Mouse (Mus musculus) layer of hippocampus, postnatal 25 days (tissue): ENCODE data around the gene Vmn2r58. TPM values are rescaled to one million over a fixed set of nuclear protein-coding genes. Genes with fewer than 3 reads are reported as not detected.
"Not testable (repeated sequence)": the region's sequence is repeated elsewhere in the genome, so short reads cannot be mapped to it uniquely, and the experiment has no call there.

ENCODE experiments used
- DNase-seq, 2 experiments: peaks; one replicate each; pipeline ENCODE4 v3.0.0; 2022; ENCODE audit warnings: mixed read lengths in 2 of 2, low spot score in 1 of 2; ENCODE audit errors: extremely low spot score in 1 of 2
- total RNA-seq, 2 experiments: library from RNA; stranded (reverse); gene quantifications; 2 replicates each; pipeline ENCODE4 v1.2.3; 2021

Vmn2r58 gene
- total RNA-seq, result not detected

- not testable (repeated sequence) for DNase-seq
Measured at GRCm38 (mm10) chr7:41872612-41873011, at the start of gene Vmn2r58. Vmn2r58 (minus strand) TSS chr7:41872712.

Other genes with a start within 250 kb of the Vmn2r58 start
- 10 to 100 TPM; 33.6 to 35.1 TPM for gene Zfp788, start 239.5 kb downstream of the Vmn2r58 start, total RNA-seq
- gene Vmn2r59, start 186.3 kb upstream of the Vmn2r58 start, total RNA-seq, result not detected
- under 1 TPM; 0.07 to 0.09 TPM for gene Vmn2r60, start 235.1 kb upstream of the Vmn2r58 start, total RNA-seq